Mouse (Mus musculus): ENCODE results near the gene Gnl3. TPM values are rescaled to one million over a fixed set of nuclear protein-coding genes. Genes with fewer than 3 reads are reported as not detected.

Gene Gnl3
- total and polyA plus RNA-seq, 3 experiments = 136 to 365 (median 321) TPM

- TF ChIP-seq MYC (IDR thresholded peaks at IDR 0.05; ENCODE audit: low read depth, low read length) (no peak), JUND (conservative IDR thresholded peaks at IDR 0.05; ENCODE audit: low read depth, low read length) (no peak), CHD2 (IDR thresholded peaks at IDR 0.05; ENCODE audit: low read length) (0 out of 2 replicates have a peak, but pooled peaks have one; percentile 26), SMC3 (IDR thresholded peaks at IDR 0.05; ENCODE audit: low read depth, low read length) (no peak), NELFE (IDR thresholded peaks at IDR 0.05; ENCODE audit: low read depth, low read length) (peak; percentile 70), UBTF (IDR thresholded peaks at IDR 0.05; ENCODE audit: low read depth, low read length) (peak; percentile 79; the same call in 1 of the 2 replicates), NRF1 (IDR thresholded peaks at IDR 0.05; ENCODE audit: low read depth, low read length) (peak; percentile 55)
These were observed 17.4 kb downstream of the Gnl3 start, which contains the start of the genes Glt8d1 and Spcs1 (continued) for GRCm38 (mm10) chr14:31001307-31002205.

- Histone ChIP-seq H3K4me2 (ENCODE audit: insufficient read depth, low read depth, poor library complexity, severe bottlenecking) (peak overlapping the region; percentile 91), H3K36me3 (replicated peaks in 1 of 2; ENCODE audit: control insufficient read depth in 1 of 2, insufficient read depth in 1 of 2, low read length in 1 of 2) (peaks cover 8 to 22% of the 10 kb centered on the region in 2 experiments), H3K9ac (ENCODE audit: insufficient read depth, low read depth) (peak overlapping the region; percentile 86), H3K4me3 (replicated peaks in 1 of 3; ENCODE audit: low read depth in 2 of 3, low read length in 2 of 3, poor library complexity in 1 of 3) (peak overlapping the region; percentile 64 to 98 (median 73)), H3K79me2 (replicated peaks; ENCODE audit: control insufficient read depth, extremely low read depth, insufficient read depth, poor library complexity, severe bottlenecking) (peaks cover 7% of the 10 kb centered on the region), H3K4me1 (ENCODE audit: control insufficient read depth in 1 of 2, insufficient read depth in 2 of 2) (peaks cover 6 to 28% of the 10 kb centered on the region in 2 experiments), H3K9me3 (replicated peaks; ENCODE audit: low read length) (no peaks in the 10 kb centered on the region), H3K27ac (ENCODE audit: insufficient read depth, low read depth) (peak overlapping the region; percentile 31; the same call in 1 of the 2 replicates), H3K27me3 (replicated peaks) (no peaks in the 10 kb centered on the region)
- dilution Hi-C loops (cut with MboI; ENCODE audit: extremely low pct_ligation_motif_present, extremely low pct_unique_long_range_greater_than_20kb, low sequenced_read_pairs) = no loop called here
- TF ChIP-seq RCOR1 (conservative IDR thresholded peaks at IDR 0.05; ENCODE audit: low read depth, low read length) = no peak
- no peak for TF ChIP-seq MXI1 (IDR thresholded peaks at IDR 0.05; ENCODE audit: low read depth, low read length)
- no peak for TF ChIP-seq ETS1 (conservative IDR thresholded peaks at IDR 0.05; ENCODE audit: low read depth, low read length)
- no peak for TF ChIP-seq MAFK (IDR thresholded peaks at IDR 0.05; ENCODE audit: insufficient replicate concordance, low read length)
- 0 out of 2 replicates have a peak, but pooled peaks have one; percentile 8 for TF ChIP-seq BHLHE40 (IDR thresholded peaks at IDR 0.05; ENCODE audit: low read depth, low read length)
- TF ChIP-seq PAX5 (IDR thresholded peaks at IDR 0.05; ENCODE audit: low read length) = no peak
- no peak for TF ChIP-seq JUND (conservative IDR thresholded peaks at IDR 0.05; ENCODE audit: low read depth, low read length)
- TF ChIP-seq ZKSCAN1 (IDR thresholded peaks at IDR 0.05; ENCODE audit: borderline replicate concordance, low read depth, low read length) = no peak
- TF ChIP-seq MAX (IDR thresholded peaks at IDR 0.05; ENCODE audit: low read length) = no peak
- no peak for TF ChIP-seq NELFE (IDR thresholded peaks at IDR 0.05; ENCODE audit: low read depth, low read length)
- TF ChIP-seq MAZ (IDR thresholded peaks at IDR 0.05; ENCODE audit: low read depth, low read length) = no peak
- no peak for TF ChIP-seq SIN3A (IDR thresholded peaks at IDR 0.05; ENCODE audit: low read length)
- 0 out of 2 replicates have a peak, but pooled peaks have one; percentile 23 for TF ChIP-seq IRF4 (IDR thresholded peaks at IDR 0.05; ENCODE audit: low read depth, low read length)
- TF ChIP-seq UBTF (IDR thresholded peaks at IDR 0.05; ENCODE audit: low read depth, low read length) = no peak
- TF ChIP-seq TBP (conservative IDR thresholded peaks at IDR 0.05; ENCODE audit: low read depth, low read length) = no peak
- TF ChIP-seq SMC3 (IDR thresholded peaks at IDR 0.05; ENCODE audit: low read depth, low read length) = no peak
- no peak for TF ChIP-seq ELF1 (IDR thresholded peaks at IDR 0.05; ENCODE audit: low read depth, low read length)
- no peak for TF ChIP-seq USF2 (conservative IDR thresholded peaks at IDR 0.05; ENCODE audit: low read depth, low read length)
- no peak for DNase-seq (ENCODE audit: extremely low read depth)
- in situ Hi-C loops (cut with MboI; ENCODE audit: low pct_ligation_motif_present, low pct_unique_long_range_greater_than_20kb, low sequenced_read_pairs) = no loop called here
These were observed 18.1 kb downstream of the Gnl3 start for GRCm38 (mm10) chr14:31000816-31001306.

Data from CH12.LX (cell line).